Mouse (Mus musculus): ENCODE results near the gene Tomt. TPM values are rescaled to one million over a fixed set of nuclear protein-coding genes. Genes with fewer than 3 reads are reported as not detected.
"Not testable (repeated sequence)": the region's sequence is repeated elsewhere in the genome, so short reads cannot be mapped to it uniquely, and the experiment has no call there.

Tomt gene
- not detected in 2 replicates for polyA plus RNA-seq (2011; ENCODE audit: insufficient read depth, insufficient read length, low replicate concordance, missing spikeins)

DNA sequence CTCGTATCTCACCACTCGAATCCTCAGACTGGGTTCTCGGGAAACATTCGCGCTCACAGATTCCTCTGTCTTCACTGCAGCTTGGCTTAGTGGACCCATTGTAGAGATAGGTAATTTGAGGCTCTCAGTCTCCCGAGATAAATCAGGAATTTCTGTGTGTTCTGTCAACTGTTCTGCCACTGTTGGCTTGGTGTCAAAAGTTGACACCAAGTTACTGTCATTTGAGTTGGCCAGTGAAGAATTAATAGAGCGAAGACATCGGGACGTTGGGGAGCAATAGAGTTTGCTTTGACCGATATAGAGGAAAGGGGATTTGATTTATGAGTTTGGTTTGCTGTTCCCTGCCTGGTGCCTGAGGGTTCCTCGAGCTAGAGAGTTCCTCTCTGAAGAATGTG, at the start of gene Tomt:
TSS of gene Tomt (minus strand) at position 73 of the 395 bp plus-strand sequence.
- TF ChIP-seq POLR2A (IDR thresholded peaks at IDR 0.05; ENCODE audit: borderline replicate concordance, control insufficient read depth, low read depth, low read length) (no peak), CTCF (IDR thresholded peaks at IDR 0.05; ENCODE audit: control insufficient read depth, insufficient read depth, low read length) (no peak)
- Histone ChIP-seq H3K4me3 (replicated peaks; ENCODE audit: control insufficient read depth, low read depth, low read length) (peak within 1 kb of the TSS; percentile 82), H3K4me1 (ENCODE audit: control insufficient read depth, insufficient read depth, low read length) (peaks cover 4% of the 10 kb centered on the region; the same call in 1 of the 2 replicates), H3K27ac (ENCODE audit: control insufficient read depth, insufficient read depth, low read depth, low read length, poor library complexity) (peak within 1 kb of the TSS; percentile 99)
- under 1% methylated on average over 11 of the region's 11 CpGs for WGBS

DNA sequence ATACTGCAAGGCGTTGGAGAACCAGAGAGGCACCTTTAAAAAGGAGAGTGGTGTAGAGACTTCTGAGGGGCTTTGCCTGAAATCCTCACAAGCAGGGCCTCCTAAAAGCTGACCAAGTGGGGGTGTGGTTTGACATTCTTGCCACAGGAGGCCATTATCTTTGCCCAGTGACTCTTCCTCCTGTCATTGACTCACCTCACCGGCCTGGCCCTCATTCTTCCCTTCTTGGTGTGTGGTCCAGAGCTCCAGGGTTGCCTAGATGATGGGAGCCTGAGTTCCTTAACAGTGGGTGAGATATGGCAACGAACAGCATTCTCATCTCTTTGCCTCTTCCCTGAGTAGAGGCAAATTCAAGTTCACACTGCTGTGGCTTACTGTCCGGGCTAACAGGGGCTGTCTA, 49.7 kb upstream of the Tomt start:
- TF ChIP-seq CTCF (IDR thresholded peaks at IDR 0.05; ENCODE audit: control insufficient read depth, insufficient read depth, low read length) (no peak), POLR2A (IDR thresholded peaks at IDR 0.05; ENCODE audit: borderline replicate concordance, control insufficient read depth, low read depth, low read length) (no peak)
- no peak overlapping the region for H3K27ac ChIP-seq (ENCODE audit: control insufficient read depth, insufficient read depth, low read depth, low read length, poor library complexity)
- H3K4me1 ChIP-seq (ENCODE audit: control insufficient read depth, insufficient read depth, low read length) = no peaks in the 10 kb centered on the region; the same call in 1 of the 2 replicates
- no peak overlapping the region for H3K4me3 ChIP-seq (replicated peaks; ENCODE audit: control insufficient read depth, low read depth, low read length)
- WGBS = 61% methylated on average over 4 of the region's 4 CpGs

DNA sequence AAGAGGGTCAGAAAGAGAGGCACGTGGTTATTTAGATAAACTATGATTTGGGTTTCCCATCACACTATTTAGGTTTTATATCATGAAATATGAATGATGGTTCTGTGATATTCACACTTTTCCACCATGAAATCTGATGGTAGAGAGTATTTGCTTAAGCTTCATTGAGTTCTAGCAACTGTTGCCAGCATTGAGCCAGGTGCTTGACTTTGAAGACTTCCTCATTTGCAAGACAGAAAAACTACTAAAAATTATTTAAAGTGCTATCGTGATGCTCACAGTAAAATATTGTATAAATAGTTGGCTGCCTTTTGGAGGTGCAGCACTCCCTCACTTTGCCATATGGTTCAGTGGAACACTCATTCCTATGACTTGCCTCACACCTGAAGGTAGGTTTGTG, 49.1 kb upstream of the Tomt start:
- Histone ChIP-seq H3K4me1 (ENCODE audit: control insufficient read depth, insufficient read depth, low read length) (no peaks in the 10 kb centered on the region; the same call in 1 of the 2 replicates), H3K4me3 (replicated peaks; ENCODE audit: control insufficient read depth, low read depth, low read length) (no peak overlapping the region), H3K27ac (ENCODE audit: control insufficient read depth, insufficient read depth, low read depth, low read length, poor library complexity) (no peak overlapping the region)
- WGBS = 37% methylated on average over 2 of the region's 2 CpGs
- TF ChIP-seq CTCF (IDR thresholded peaks at IDR 0.05; ENCODE audit: control insufficient read depth, insufficient read depth, low read length) (no peak), POLR2A (IDR thresholded peaks at IDR 0.05; ENCODE audit: borderline replicate concordance, control insufficient read depth, low read depth, low read length) (no peak)

DNA sequence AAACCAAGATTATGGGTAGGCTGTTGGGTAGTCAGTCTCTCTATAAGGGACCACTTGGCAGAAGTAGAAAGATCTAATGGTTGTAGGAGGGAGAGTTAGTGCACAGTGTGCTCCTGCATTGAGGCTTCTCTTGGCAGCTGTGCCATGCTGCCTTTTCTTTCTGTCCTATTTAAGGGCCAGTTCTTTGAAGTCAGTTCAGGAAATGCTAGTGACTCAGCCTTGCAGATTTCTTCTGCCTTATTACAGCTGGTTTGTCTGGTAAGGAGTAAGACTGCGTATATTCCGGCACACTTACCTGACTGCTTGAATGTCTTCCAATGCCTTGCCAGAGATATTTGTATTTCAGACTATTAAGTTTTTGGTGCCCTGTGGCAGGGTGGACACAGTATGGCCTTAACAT, 48.0 kb upstream of the Tomt start:
- TF ChIP-seq CTCF (IDR thresholded peaks at IDR 0.05; ENCODE audit: control insufficient read depth, insufficient read depth, low read length) (no peak), POLR2A (IDR thresholded peaks at IDR 0.05; ENCODE audit: borderline replicate concordance, control insufficient read depth, low read depth, low read length) (no peak)
- 52% methylated on average over 2 of the region's 2 CpGs for WGBS
- Histone ChIP-seq H3K27ac (ENCODE audit: control insufficient read depth, insufficient read depth, low read depth, low read length, poor library complexity) (no peak overlapping the region), H3K4me3 (replicated peaks; ENCODE audit: control insufficient read depth, low read depth, low read length) (no peak overlapping the region), H3K4me1 (ENCODE audit: control insufficient read depth, insufficient read depth, low read length) (no peaks in the 10 kb centered on the region; the same call in 1 of the 2 replicates)

DNA sequence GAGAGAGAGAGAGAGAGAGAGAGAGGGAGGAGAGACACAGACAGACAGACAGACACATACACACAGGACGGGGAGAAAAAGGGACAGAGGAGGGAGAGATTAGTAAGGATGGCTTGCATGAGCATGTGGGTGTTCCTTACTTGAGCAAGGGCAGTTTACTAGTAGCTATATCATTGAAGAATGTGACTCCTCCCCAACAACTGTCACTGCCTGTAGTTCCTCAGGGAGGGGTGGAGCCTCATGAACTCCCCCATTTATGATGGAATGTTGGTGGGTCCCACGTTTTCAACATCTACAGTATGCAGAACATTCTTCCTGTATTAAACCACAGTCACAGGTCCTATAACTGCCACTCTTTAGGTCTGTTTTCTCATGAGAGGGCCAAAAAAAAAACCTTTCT, 45.9 kb upstream of the Tomt start:
- Histone ChIP-seq H3K27ac (ENCODE audit: control insufficient read depth, insufficient read depth, low read depth, low read length, poor library complexity) (no peak overlapping the region), H3K4me3 (replicated peaks; ENCODE audit: control insufficient read depth, low read depth, low read length) (no peak overlapping the region), H3K4me1 (ENCODE audit: control insufficient read depth, insufficient read depth, low read length) (no peaks in the 10 kb centered on the region; the same call in 1 of the 2 replicates)
- 7% methylated on average over 2 of the region's 2 CpGs for WGBS
- TF ChIP-seq CTCF (IDR thresholded peaks at IDR 0.05; ENCODE audit: control insufficient read depth, insufficient read depth, low read length) (no peak), POLR2A (IDR thresholded peaks at IDR 0.05; ENCODE audit: borderline replicate concordance, control insufficient read depth, low read depth, low read length) (no peak)

DNA sequence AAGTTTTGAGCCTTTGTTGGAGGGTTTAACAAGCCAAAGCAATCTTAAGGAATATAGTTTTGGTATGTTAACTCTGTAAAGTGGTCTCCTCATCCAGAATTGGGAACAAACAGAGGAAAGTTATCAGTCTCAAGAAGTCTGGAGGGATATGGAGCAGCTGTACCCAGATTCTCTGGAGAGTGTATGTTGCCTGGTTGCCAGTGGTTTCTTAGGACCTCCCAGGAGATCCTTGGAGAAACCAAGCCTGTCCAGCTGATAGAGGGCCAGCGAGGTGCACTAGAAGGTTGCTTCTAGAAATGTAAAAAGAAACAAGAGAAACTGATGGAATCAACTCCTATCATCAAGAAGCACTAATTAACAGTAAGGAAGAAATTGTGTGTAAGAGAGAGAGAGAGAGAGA, 45.5 kb upstream of the Tomt start:
- Histone ChIP-seq H3K4me3 (replicated peaks; ENCODE audit: control insufficient read depth, low read depth, low read length) (no peak overlapping the region), H3K4me1 (ENCODE audit: control insufficient read depth, insufficient read depth, low read length) (no peaks in the 10 kb centered on the region; the same call in 1 of the 2 replicates), H3K27ac (ENCODE audit: control insufficient read depth, insufficient read depth, low read depth, low read length, poor library complexity) (no peak overlapping the region)
- TF ChIP-seq CTCF (IDR thresholded peaks at IDR 0.05; ENCODE audit: control insufficient read depth, insufficient read depth, low read length) = no peak
- TF ChIP-seq POLR2A (IDR thresholded peaks at IDR 0.05; ENCODE audit: borderline replicate concordance, control insufficient read depth, low read depth, low read length) = no peak
- WGBS = 36% methylated on average over 1 of the region's 1 CpGs

DNA sequence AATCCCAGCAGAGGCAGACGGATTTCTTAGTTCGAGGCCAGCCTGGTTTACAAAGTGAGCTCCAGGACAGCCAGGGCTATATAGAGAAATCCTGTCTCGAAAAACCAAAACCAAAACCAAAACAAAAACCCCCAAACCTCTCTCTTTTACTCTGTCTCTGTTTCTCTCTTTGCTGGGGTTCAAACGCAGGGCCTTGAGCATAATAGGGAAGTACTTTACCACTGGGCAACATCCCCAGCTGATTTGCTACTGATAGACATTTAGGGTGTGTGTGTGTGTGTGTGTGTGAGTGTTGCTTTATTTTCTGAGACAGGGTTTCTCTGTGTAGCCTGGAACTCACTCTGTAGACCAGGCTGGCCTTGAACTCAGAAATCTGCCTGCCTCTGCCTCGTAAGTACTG, 42.8 kb upstream of the Tomt start:
- H3K4me1 ChIP-seq (ENCODE audit: control insufficient read depth, insufficient read depth, low read length); H3K4me3 ChIP-seq (replicated peaks; ENCODE audit: control insufficient read depth, low read depth, low read length): not testable (repeated sequence)
- WGBS = 27% methylated on average over 5 of the region's 5 CpGs
- H3K27ac ChIP-seq (ENCODE audit: control insufficient read depth, insufficient read depth, low read depth, low read length, poor library complexity) = peak overlapping the region; percentile 38; the same call in 1 of the 2 replicates

DNA sequence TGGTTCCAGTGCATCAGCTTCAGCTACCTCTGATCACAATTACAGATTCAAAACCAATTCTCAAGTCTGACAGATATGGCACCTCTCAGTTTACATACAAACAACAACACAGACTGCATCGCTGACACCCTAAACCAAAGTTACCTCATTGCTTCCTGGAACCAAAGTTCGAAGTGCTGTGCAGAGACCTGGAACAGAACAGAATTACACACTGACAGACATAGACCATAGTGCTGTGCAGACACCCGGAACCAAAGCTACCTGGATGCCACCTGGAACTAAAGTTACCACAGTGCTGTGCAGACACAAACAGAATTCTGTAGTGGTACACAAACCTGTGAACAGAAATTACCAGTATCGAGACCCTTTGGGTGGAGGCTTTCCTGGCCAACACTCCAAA, 33.6 kb upstream of the Tomt start:
- 81% methylated on average over 4 of the region's 4 CpGs for WGBS
- H3K4me3 ChIP-seq (replicated peaks; ENCODE audit: control insufficient read depth, low read depth, low read length) = no peak overlapping the region
- peaks cover 2% of the 10 kb centered on the region for H3K4me1 ChIP-seq (ENCODE audit: control insufficient read depth, insufficient read depth, low read length)
- TF ChIP-seq POLR2A (IDR thresholded peaks at IDR 0.05; ENCODE audit: borderline replicate concordance, control insufficient read depth, low read depth, low read length) (no peak), CTCF (IDR thresholded peaks at IDR 0.05; ENCODE audit: control insufficient read depth, insufficient read depth, low read length) (no peak)
- H3K27ac ChIP-seq (ENCODE audit: control insufficient read depth, insufficient read depth, low read depth, low read length, poor library complexity) = no peak overlapping the region

DNA sequence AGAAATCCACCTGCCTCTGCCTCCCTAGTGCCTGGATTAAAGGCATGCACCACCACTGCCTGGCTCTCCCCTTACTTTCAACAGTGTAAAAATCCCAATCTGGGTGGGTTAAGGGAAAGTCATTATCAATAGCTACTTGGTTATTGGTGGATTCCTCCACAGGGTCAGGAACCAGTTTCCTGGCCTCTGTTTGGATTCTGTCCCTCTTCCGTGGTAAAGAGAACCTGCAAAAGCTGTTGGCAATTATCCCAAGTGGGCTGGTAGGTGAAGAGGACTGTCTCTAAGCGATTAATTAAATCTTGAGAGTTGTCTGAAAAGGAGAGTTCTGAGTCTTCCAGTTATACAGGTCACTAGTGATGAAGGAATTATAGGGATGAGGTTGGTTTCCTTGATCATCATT, 32.2 kb upstream of the Tomt start:
- H3K4me3 ChIP-seq (replicated peaks; ENCODE audit: control insufficient read depth, low read depth, low read length) = no peak overlapping the region
- 81% methylated on average over 2 of the region's 2 CpGs for WGBS

More for the DNA sequence above, 32.2 kb upstream of the Tomt start:
- TF ChIP-seq POLR2A (IDR thresholded peaks at IDR 0.05; ENCODE audit: borderline replicate concordance, control insufficient read depth, low read depth, low read length) (no peak), CTCF (IDR thresholded peaks at IDR 0.05; ENCODE audit: control insufficient read depth, insufficient read depth, low read length) (no peak)
- Histone ChIP-seq H3K4me1 (ENCODE audit: control insufficient read depth, insufficient read depth, low read length) (peaks cover 2% of the 10 kb centered on the region), H3K27ac (ENCODE audit: control insufficient read depth, insufficient read depth, low read depth, low read length, poor library complexity) (no peak overlapping the region)
